Mouse (Mus musculus) bone marrow, adult 2 months (tissue): ENCODE results near the gene Prkcg.

Experiments used
- CTCF ChIP-seq: fragments of 200-500 bp; IDR thresholded peaks from 2 replicates; pipeline ENCODE4 v1.5.1; 2011; ENCODE audit warnings: low read length, control low read depth; ENCODE audit not compliant: control insufficient read depth, insufficient read depth
- POLR2A ChIP-seq: fragments of 200-500 bp; IDR thresholded peaks from 2 replicates; pipeline ENCODE4 v1.6.1; 2011; ENCODE audit warnings: low read depth, mild to moderate bottlenecking, control low read depth, low read length, borderline replicate concordance; ENCODE audit not compliant: control insufficient read depth

DNA sequence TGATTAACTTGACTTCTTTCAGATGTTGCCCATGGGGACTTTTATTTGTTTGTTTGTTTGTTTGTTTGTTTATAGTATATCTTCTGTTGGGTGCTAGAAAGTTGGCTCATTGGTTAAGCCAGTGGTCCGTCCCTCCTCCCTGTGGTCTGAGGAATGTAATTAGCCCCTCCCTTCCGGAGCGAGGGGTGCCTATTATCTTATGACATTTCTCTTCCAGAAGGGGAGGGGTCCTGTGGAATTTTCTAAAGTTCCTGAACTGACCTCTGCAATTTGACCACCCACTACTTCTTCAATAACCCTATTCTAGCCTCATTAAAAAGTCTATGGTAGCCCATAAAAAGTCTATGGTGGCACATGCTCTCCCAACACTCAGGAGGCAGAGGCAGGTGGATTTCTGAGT, 21.7 kb upstream of the Prkcg start:
- no peak for TF ChIP-seq POLR2A
- no peak for TF ChIP-seq CTCF
